Mouse (Mus musculus) stomach, postnatal 0 days (tissue): ENCODE data around the gene Syap1.

Experiments
- CTCF ChIP-seq: IDR thresholded peaks from 2 replicates; pipeline ENCODE4 v1.5.1; 2016; ENCODE audit warnings: antibody characterized with exemption, low read depth, mild to moderate bottlenecking, moderate library complexity
- EP300 ChIP-seq: optimal IDR thresholded peaks from 2 replicates; pipeline ENCODE3; 2016; ENCODE audit warnings: antibody characterized with exemption

DNA sequence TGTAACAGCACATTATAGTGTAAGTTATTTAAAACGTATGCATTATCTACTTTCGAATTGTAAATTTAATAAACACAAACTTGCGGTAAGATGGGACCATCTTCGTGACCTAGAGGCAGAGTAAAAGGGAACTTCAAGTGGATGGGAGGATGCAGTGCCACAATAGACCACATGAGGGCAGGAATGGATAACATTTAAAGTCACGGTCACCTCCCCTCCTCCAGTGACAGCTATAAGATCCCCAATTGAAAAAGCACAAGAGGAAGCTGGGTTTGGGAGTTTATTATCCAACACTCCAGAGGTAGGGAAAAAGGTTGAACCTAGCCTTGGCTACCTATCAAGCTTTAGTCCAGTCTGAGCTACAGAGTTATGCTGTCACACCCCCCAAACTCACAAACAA lies 27.4 kb upstream of the Syap1 start:
- TF ChIP-seq CTCF (peak; percentile 81), EP300 (no peak)
